Mouse (Mus musculus): Measurements from ENCODE around the gene Brix1.
"Not testable (repeated sequence)": the region's sequence is repeated elsewhere in the genome, so short reads cannot be mapped to it uniquely, and the experiment has no call there.

Brix1 gene

GRCm38 (mm10) chr15:10485484-10486364 is at the start of gene Brix1, which contains the start of gene Rad1:
TSS of gene Brix1 (minus strand) at chr15:10485947.
TSS of gene Rad1 (plus strand) at chr15:10486018.
- DNase-seq (ENCODE audit: low read depth, low spot score): peak; percentile 98

DNA sequence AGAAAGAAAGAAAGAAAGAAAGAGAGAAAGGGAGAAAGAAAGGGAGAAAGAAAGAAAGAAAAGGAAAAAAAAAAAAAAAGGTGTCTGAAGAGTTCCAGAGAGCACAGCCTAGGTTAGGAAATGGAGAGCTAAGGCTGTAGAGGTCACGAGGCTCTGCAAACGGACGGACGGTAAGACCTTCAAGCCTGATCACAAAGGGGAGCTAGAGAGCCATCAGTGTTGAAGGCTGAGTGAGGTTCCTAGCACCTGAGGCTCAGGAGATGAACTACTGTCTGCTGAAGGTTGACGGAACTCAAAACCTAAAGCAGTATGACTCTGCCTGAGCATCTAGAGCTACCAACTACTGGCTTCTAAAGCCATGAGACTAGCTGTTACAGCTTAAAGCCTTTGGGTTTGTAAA is 48.8 kb upstream of the Brix1 start:
- no peak for DNase-seq (ENCODE audit: low read depth, low spot score)

GRCm38 (mm10) chr15:10533361-10533760 is 47.6 kb upstream of the Brix1 start:
- not testable (repeated sequence) for DNase-seq (ENCODE audit: low read depth, low spot score)

DNA sequence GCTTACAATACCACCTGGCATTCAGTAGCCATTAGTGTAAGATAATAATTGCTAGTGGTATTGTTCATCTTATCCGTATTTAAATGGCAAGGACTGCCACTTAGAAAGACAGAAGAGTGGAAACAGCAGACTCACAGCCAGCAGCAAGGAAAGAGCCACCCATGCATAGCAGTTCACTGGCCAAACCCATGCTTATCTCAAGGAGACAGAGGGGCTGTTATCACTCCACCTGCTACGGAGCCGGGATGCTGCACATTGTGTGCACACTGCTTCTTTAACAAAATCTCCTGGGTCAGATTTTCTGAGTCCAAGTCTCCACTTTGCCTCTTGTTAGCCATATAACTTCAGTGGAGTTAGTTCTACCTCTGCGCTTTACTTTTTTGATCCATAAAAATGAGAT is 45.6 kb upstream of the Brix1 start:
- DNase-seq (ENCODE audit: low read depth, low spot score): no peak

GRCm38 (mm10) chr15:10525896-10526295 is 40.1 kb upstream of the Brix1 start:
- no peak for DNase-seq (ENCODE audit: low read depth, low spot score)

- DNase-seq (ENCODE audit: low read depth, low spot score): no peak
These were observed 29.4 kb upstream of the Brix1 start for GRCm38 (mm10) chr15:10515166-10515565.

GRCm38 (mm10) chr15:10506099-10506498 is 20.4 kb upstream of the Brix1 start:
- no peak for DNase-seq (ENCODE audit: low read depth, low spot score)

DNA sequence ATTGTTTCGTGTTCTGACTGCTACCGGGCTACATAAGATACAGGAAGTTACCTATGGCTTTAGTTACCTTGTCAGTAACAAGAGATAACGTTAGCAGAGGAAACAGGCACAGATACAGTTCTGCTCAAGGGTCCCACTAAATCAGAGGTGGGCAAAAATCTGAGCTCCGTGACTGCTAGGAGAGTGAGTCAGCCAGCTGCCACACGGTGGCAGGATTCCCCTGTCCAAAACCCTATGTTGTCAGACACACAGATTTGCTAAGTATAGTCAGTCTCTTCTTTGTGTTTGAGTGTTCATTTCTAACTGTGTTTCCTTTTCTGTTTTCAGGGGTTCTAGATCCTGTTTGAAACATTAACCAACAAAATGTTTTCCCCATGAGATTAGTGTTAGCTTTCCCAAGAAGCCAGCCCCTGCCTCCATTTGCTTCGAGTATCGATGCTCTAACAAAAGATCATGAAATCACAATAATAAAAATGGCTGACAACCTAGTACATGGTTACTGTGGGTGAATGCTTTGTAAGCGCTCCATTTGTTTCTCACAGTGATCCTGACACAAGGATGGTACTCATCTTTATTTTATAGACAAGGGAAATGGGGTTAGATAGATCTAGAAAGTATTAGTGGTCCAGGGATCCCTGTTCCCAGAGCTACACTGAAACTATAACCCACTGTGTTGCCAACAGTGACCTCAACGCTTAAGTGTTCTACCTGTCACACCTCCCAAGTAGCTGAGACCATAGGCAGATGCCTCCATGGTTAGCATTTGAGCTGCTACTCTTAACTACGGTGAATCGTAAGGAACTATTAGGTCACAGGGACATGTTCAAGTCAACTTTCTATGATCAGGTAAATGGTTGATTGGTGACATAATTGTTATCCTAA is 15.3 kb upstream of the Brix1 start:
- DNase-seq (ENCODE audit: low read depth, low spot score): peak; percentile 26

DNA sequence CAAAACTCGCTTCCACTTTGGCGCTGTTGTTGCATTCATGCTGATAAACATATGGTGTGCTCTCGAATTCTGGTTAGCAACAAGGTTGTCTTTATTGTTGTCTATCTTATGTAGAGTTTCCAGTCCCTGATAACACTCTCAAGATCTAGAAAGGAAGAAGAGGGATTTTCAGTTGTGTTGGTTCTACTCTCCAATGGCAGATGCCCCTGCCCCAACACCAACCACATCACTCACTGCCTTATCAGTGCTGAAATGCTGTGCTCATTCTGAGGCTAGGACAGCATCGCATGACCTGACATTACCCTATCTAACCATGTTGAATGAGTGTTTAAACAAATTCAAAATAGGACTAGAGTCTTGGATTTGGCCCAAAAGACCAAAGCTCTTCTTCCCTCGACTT is 14.3 kb upstream of the Brix1 start:
- DNase-seq (ENCODE audit: low read depth, low spot score): no peak

DNA sequence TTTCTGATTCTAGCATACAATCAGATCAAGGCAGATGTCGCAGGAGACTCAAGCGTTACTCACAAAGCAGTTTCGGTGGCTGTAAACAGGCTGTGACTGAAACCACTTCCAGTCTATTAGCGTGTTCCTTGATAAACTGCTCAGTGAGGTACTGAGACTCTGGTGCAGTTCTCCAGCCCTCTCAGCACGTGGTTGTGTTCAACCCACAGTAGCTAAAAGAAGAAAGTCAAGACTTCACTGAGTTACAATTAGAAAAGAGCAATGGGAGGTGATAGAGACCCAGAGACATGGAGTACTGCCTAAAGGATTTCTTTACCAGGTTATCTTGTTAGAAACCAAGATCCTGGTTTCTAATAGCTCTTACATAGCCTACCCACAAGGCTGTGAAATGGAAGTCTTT is 13.8 kb upstream of the Brix1 start:
- no peak for DNase-seq (ENCODE audit: low read depth, low spot score)

DNA sequence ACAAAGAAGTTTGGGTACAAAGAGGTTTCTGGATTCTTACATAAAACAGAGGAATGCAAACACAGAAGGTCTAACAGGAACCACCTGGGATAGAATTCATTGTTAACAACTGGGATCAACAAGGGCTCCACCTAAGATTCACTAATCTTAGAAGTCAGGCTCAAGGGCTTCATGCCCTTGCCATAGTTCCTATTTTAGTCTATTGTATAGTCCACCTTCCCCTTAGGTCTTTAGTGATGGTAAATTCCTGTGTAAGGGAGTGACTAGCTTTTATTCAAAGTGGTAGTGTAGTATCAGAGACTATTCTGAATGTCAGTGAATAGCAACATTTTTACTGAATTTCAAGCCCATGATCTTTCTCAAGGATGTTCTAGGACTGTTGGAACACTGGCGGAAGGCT is 10.9 kb upstream of the Brix1 start:
- not testable (repeated sequence) for DNase-seq (ENCODE audit: low read depth, low spot score)

DNA sequence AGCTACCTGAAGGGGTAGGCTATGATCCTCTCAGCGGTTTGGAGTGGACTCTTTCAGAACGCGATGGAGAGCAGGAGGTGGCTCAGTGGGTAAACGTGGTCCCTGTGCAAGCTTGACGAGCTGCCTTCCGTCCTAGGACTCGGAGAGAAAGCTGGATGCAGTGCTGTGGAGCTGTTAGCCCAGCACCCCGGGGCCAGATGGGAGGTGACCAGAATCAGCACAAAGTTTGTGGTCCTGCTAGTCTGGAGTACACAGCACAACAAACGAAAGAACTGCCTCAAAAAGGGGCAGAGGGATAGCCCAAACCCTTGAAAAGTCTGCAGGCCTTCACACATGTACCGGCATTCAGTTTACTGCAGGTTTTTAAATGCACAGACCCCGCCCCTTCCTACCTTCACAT is 10.2 kb upstream of the Brix1 start:
- no peak for DNase-seq (ENCODE audit: low read depth, low spot score)

- DNase-seq (ENCODE audit: low read depth, low spot score): no peak
These were observed 4.4 kb upstream of the Brix1 start for GRCm38 (mm10) chr15:10490101-10490500.

DNA sequence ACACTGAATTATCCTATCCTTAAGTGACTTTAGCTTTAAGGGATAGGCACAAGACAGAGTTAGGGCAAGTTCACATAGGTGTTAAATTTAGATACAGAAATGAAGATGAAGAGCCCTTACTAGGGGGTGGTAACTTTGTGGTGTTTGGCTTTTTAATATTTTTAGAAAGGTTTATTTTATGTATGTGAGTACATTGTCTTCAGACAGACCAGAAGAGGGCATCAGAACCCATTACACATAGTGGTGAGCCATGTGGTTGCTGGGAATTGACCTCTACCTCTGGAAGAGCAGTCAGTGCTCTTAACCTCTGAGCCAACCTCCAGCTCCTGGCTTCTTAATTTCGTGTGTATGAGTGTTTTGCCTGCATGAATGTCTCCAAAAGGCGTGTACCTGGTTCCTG is 1.5 kb upstream of the Brix1 start:
- no peak for DNase-seq (ENCODE audit: low read depth, low spot score)

DNA sequence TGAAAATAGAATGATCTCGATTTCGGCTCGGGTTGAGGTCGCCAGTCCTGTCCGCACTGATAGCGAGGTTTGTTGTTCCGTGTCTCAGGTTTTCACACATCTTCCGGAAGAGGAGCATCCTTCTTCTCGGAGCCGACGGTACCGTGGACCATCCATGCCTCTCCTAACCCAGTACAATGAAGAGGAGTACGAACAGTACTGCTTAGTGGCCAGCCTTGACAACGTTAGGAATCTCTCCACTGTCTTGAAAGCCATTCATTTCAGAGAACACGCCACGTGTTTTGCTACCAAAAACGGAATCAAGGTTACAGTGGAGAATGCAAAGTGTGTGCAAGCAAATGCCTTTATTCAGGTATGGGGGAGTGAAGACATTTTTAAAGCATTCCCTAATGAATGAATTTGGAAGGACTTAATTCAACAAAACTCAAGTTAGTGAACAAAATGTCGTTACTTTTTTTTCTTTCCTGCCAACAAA is 655 bp upstream of the Brix1 start:
- DNase-seq (ENCODE audit: low read depth, low spot score): no peak

GRCm38 (mm10) chr15:10470941-10471340 is 14.8 kb downstream of the Brix1 start:
- no peak for DNase-seq (ENCODE audit: low read depth, low spot score)

- peak; percentile 93 for DNase-seq (ENCODE audit: low read depth, low spot score)
These were observed 15.5 kb downstream of the Brix1 start, which contains the start of gene Dnajc21 for GRCm38 (mm10) chr15:10470151-10470831. TSS of gene Dnajc21 (minus strand) at chr15:10470516.

DNA sequence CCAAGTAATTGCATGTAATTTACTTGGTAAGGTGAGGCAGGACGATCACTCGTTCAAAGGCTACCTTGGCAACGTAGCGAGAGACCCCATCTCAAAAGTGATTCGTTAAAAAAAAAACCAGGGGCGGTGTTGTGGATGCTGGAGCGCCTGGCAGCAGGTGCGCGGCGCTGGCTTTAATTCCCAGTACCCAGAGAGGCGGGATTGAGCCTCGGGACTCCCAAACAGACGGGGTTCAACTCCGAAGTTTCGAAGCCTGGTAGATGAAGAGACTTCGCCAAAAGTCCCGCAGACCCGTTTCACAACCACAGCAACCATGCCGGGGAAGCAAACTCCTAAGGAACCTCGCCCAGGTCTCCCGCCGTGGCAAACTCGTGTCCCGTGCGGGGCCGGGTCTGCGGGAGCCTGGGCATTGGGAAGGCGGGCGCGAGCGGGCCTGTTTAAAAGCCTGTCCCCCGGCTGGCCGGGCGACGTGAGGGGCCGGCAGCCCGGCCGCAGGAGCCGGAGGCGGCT is 16.1 kb downstream of the Brix1 start:
- no peak for DNase-seq (ENCODE audit: low read depth, low spot score)

DNA sequence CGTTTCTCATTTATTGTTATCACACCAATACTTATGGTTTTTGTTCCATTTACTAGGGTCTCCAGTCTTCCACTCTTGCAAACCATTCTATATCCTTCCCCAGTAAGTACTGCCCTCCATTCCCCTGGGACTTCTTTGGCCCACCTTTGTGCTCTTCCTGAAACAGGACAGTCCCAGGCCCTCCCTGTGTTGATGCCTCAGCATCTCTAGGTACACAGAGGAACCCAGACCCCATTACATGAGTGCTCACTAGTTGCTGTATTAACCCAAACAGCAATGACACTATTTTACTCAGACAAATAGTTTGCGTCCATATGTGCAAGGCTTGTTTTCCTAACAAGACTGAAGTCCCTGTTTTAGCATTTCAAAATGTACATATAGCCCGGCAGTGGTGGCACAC is 17.0 kb downstream of the Brix1 start:
- no peak for DNase-seq (ENCODE audit: low read depth, low spot score)

- no peak for DNase-seq (ENCODE audit: low read depth, low spot score)
These were observed 21.1 kb downstream of the Brix1 start for GRCm38 (mm10) chr15:10464678-10465077.

DNA sequence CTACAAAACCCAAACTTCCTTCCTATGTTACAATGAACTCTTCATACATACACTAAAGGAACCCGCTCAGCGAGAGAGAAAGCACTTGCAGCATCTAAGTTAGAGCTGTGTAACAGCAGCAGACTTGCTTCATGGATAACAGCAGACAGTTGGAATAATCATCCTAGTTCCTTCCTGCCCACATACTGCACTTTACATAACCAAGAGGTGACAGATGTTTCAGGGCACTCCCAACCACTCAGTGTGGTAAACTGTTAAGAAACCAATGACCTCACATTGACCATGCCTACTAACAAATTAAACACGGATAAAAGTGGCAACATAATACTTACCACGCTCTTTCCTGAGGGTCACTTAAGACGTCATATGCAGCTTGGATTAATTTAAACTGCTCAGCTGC is 22.2 kb downstream of the Brix1 start:
- no peak for DNase-seq (ENCODE audit: low read depth, low spot score)

DNA sequence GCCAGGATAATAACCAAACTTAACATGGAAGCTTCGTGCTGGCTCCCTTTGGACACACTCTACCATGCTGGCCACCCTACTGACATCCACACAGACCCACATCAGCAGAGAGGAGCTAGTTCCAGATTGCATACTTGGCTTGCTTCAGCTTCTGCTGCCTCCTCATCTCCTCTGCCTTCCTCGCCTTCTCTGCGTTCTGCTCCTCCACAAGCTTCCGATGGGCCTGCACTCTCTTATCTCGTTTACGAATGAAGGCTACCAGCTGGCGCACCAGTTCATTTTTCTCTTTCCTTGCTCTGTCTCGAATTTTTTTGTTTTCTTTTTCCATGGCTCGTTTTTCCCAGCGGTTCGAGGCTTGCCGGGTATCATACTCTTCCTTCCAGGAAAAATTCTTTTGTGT is 24.8 kb downstream of the Brix1 start:
- no peak for DNase-seq (ENCODE audit: low read depth, low spot score)
